Mouse (Mus musculus): ENCODE results near the gene Atp5k.

The Atp5k gene

GRCm38 (mm10) chr5:108423427-108423826 is 10.8 kb downstream of the Atp5k start:
- no peak for DNase-seq (ENCODE audit: low spot score)

GRCm38 (mm10) chr5:108422741-108423140 is 11.5 kb downstream of the Atp5k start:
- DNase-seq (ENCODE audit: low spot score): no peak

DNA sequence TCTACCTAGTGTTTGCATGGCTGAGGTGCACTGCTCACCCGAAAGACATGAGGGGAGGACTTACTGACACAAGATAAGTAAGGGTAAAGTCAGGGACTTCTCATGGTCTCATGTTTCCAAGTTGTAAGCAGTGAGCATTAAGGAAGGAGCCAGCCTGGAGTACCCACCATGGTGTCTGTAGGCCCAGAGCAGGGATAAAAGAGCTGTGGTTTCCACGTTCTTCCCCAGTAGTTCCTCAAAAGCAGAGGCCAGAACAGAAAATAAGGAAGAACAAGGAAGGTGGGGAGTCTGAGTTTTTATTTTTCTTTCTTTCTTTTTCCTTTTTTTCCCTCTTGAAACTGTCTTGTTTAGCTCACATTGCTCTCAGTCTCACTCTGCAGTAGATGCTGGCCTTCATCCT is 19.5 kb downstream of the Atp5k start:
- DNase-seq (ENCODE audit: low spot score): no peak

DNA sequence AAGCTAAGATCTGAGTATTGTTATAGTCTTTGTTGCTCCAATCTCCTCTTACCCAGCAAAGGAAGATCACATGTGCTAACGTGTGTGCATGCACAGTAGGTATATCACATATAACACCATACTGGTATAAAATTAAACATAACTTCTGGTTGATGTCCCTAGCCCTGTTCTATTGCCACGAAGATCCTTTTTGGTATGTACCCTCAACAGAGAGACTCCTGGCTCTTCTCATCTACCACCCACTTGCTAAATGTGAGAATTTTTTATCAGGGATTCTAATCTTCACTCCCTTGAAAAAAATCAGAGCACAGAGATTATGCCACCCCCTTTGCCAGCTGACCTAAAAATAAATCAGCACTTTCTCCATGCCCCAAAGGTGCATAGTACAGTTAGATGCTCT is 27.3 kb downstream of the Atp5k start:
- DNase-seq (ENCODE audit: low spot score): no peak

DNA sequence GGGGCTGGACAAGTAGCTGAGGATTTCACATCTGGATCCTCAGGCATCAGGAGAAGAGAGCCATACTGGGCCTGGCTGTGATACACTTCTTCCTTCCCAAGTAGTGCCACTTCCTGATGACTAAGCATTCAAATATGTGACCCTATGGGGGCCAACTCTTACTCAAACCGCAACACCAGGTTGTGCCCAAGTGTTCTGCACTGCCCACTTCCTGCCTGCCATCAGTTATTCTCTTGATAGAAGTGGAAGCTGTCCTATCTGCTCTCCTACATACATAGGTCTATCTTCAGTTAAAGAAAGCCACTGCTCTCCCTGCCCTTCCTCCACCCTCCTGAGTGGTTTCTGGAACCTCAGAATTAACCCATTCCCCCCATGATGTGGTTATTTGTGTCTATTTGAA is 28.8 kb downstream of the Atp5k start:
- DNase-seq (ENCODE audit: low spot score): no peak

- no peak for DNase-seq (ENCODE audit: low spot score)
These were observed 30.8 kb downstream of the Atp5k start for GRCm38 (mm10) chr5:108403453-108403852.

GRCm38 (mm10) chr5:108389744-108390143 is 44.5 kb downstream of the Atp5k start:
- no peak for DNase-seq (ENCODE audit: low spot score)

DNA sequence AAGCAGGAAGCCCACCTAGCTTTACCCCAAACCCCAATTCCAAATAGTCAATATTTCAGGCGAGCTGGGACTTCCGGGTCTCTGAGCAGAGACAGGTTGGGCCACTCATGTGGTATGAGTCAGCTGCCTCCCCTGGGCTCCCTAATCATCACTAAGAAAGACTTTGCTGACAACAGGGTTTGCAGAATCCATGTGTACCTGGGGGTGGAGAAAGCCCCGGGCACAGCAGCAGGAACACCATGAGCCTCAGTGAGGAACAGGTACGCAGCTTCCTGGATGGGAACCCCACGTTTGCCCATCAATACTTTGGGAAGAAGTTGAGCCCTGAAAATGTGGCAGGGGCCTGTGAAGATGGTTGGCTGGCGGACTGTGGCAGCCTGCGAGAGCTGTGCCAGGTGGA is 46.0 kb downstream of the Atp5k start, which contains the start of gene Pde6b:
Gene Pde6b, plus strand, starts transcription at position 191 of the 400 bp plus-strand sequence.
- DNase-seq (ENCODE audit: low spot score): no peak

DNA sequence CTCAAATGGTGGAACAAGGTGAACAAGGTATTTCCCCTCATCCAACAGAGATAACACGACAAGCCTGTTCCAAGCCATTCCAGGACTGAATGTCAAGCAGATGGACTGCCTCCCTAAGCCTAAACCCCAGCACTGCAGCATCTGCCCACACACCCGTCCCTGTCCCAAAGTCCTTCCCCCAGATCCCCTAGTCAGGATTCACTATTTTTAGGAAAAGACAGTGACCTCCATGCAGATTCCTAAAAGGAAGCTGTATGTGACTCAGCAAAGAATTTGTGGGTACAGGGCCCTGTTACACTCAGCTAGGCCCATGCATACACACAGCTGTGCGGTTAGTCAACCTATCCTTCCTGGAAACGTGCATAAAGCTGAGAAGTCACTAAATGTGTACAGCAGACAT is 47.8 kb downstream of the Atp5k start:
- no peak for DNase-seq (ENCODE audit: low spot score)

DNA sequence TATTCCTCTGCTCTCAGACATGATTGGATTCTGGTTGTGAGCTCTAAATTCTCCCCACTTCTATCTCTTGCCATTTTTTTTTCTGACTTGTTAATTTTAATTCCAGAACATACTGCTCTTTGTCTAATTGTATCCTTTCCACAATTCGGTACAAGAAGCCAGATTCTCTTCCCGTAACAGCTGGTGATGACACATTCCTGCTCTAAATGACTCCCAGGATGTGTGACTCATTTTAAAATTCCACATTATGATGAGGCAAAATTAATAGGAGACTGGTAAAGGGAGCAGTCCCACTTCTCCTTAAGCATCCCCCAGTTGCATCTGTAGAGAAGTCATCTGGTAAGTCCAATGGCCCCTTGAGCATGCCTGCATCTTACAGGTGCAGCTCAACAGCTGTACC is 48.6 kb downstream of the Atp5k start:
- DNase-seq (ENCODE audit: low spot score): no peak

All from adipocyte (in vitro differentiated cells).